Mouse (Mus musculus) heart, embryonic 14.5 days (tissue): Measurements from ENCODE around the gene Olfr91. TPM values are rescaled to one million over a fixed set of nuclear protein-coding genes. Genes with fewer than 3 reads are reported as not detected.
"Not testable (repeated sequence)": the region's sequence is repeated elsewhere in the genome, so short reads cannot be mapped to it uniquely, and the experiment has no call there.

ENCODE experiments used
- ATAC-seq: fragments of 200-750 bp; cut with Nextera tagmentation; 2 replicates; pipeline ENCODE4 v1.8.0; 2017; ENCODE audit warnings: low read depth, moderate TSS enrichment; ENCODE audit not compliant: insufficient number of reproducible peaks, insufficient read depth, low FRiP score
- H3K27ac ChIP-seq, 2 experiments: fragments of 200-500 bp in 1 of 2; fragments of 300-500 bp in 1 of 2; sonication (generic) in 1 of 2; replicated peaks in 1 of 2; 2 replicates each; pipeline ENCODE4 v1.5.1; 2012 to 2014; ENCODE audit warnings: low read depth in 2 of 2, low read length in 2 of 2, control low read depth in 1 of 2, mild to moderate bottlenecking in 1 of 2, mixed read lengths in 1 of 2; ENCODE audit not compliant: control insufficient read depth in 1 of 2, insufficient read depth in 1 of 2
- H3K27me3 ChIP-seq: fragments of 300-500 bp; sonication (generic); 2 replicates; pipeline ENCODE4 v1.6.1; 2014; ENCODE audit warnings: mild to moderate bottlenecking, low read length, control low read depth; ENCODE audit not compliant: control insufficient read depth, insufficient read depth
- H3K36me3 ChIP-seq: fragments of 300-500 bp; sonication (generic); 2 replicates; pipeline ENCODE4 v1.6.1; 2014; ENCODE audit warnings: mild to moderate bottlenecking, control low read depth, low read length, mixed read lengths; ENCODE audit not compliant: control insufficient read depth, insufficient read depth
- H3K4me1 ChIP-seq, 2 experiments: fragments of 200-500 bp in 1 of 2; fragments of 300-500 bp in 1 of 2; sonication (generic) in 1 of 2; 2 replicates each; pipeline ENCODE4 v1.6.1; 2012 to 2014; ENCODE audit warnings: low read length in 2 of 2, control low read depth in 1 of 2, mixed read lengths in 1 of 2; ENCODE audit not compliant: control insufficient read depth in 2 of 2, insufficient read depth in 2 of 2
- H3K4me2 ChIP-seq: fragments of 300-500 bp; sonication (generic); 2 replicates; pipeline ENCODE4 v1.6.1; 2014; ENCODE audit warnings: mild to moderate bottlenecking, low read length
- H3K4me3 ChIP-seq, 2 experiments: fragments of 200-500 bp in 1 of 2; fragments of 300-500 bp in 1 of 2; sonication (generic) in 1 of 2; 2 replicates each; pipeline ENCODE4 v1.5.1; 2012 to 2014; ENCODE audit warnings: low read length in 2 of 2, mild to moderate bottlenecking in 2 of 2, control low read depth in 1 of 2, low read depth in 1 of 2, moderate library complexity in 1 of 2; ENCODE audit not compliant: control insufficient read depth in 1 of 2, insufficient read depth in 1 of 2
- H3K9ac ChIP-seq: fragments of 300-500 bp; sonication (generic); 2 replicates; pipeline ENCODE4 v1.6.1; 2014; ENCODE audit warnings: mild to moderate bottlenecking, low read length
- H3K9me3 ChIP-seq: fragments of 300-500 bp; sonication (generic); 2 replicates; pipeline ENCODE4 v1.6.1; 2016; ENCODE audit warnings: low read length, control low read depth; ENCODE audit not compliant: control insufficient read depth
- WGBS: fragments of 180-500 bp; shearing (Covaris S2); extraction: QIAGEN DNeasy Blood & Tissue Kit; methylation state at CpG from one replicate; pipeline ENCODE4 v1.1.7; 2014; 5-methylcytosine and 5-hydroxymethylcytosine counted together
- polyA plus RNA-seq: library from polyadenylated mRNA; unstranded; fragments of >200 nt; fragmentation: Nextera tagmentation; extraction: Ambion mirVana; gene quantifications from 2 replicates; pipeline ENCODE4 v1.2.1, GENCODE M21; 2014

The Olfr91 gene
- polyA plus RNA-seq = not detected in 2 replicates

DNA sequence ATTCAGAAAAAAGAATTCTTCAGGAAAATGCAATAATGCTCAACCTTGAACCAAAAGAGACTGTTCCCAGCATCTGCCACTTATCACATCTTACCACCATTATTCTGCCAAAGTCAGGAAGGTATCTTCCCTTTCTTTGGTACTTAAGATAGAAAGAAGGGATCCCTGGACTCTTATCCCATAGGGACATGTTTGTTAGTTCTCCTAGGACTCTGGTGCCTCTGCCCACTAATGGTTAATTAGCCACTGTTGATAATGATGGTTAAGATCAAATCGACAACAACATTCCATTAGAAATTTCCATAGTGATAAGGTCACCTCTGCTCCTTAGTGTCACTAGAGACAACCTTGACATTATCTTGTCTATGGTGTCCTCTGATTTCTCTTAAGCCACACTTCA is at the start of gene Olfr91:
Gene Olfr91 (minus strand): TSS at position 101 of the 400 bp plus-strand sequence.
- 67% methylated on average over 1 of the region's 1 CpGs for WGBS

DNA sequence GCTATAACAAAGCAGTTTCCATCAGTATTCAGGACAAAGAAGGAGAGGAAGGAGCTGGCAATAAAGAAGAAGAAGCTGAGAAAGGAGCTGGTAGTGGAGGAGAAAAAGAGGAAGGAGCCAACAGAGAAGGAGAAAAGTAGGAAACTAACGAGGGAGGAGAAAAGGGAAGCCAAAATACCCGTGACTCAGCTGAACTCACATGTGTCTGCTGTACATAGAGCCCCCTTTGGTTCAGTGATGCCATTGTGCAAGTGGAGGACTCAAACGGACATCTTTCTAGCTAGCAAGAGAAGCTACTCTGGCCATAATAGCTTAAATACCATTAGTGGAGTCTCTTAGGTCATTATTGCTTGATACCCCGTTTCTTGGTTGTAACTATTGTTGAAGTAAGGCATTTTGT is 33.3 kb upstream of the Olfr91 start:
- not testable (repeated sequence) for H3K36me3 ChIP-seq, H3K27ac ChIP-seq, H3K4me3 ChIP-seq, H3K9ac ChIP-seq, H3K27me3 ChIP-seq, H3K9me3 ChIP-seq, H3K4me1 ChIP-seq, H3K4me2 ChIP-seq, ATAC-seq
- 61% methylated on average over 4 of the region's 4 CpGs for WGBS

More for the DNA sequence above, at the start of gene Olfr91:
- no peaks in the 10 kb centered on the region for H3K9me3 ChIP-seq
- no peak for ATAC-seq
- H3K9ac ChIP-seq = no peak within 1 kb of the TSS
- H3K4me2 ChIP-seq = no peak within 1 kb of the TSS
- H3K36me3 ChIP-seq = no peaks in the 10 kb centered on the region
- H3K27ac ChIP-seq = no peak within 1 kb of the TSS
- no peaks in the 10 kb centered on the region for H3K4me1 ChIP-seq
- H3K4me3 ChIP-seq = no peak within 1 kb of the TSS
- no peaks in the 10 kb centered on the region for H3K27me3 ChIP-seq

DNA sequence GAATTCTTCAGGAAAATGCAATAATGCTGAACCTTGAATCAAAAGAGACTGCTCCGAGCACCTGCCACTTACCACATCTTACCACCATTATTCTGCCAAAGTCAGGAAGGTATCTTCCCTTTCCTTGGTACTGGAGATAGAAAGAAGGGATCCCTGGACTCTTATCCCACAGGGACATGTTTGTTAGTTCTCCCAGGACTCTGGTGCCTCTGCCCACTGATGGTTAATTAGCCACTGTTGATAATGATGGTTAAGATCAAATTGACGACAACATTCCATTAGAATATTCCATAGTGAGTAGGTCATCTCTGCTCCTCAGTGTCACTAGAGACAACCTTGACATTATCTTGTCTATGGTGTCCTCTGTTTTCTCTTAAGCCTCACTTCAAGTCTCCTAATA is 21.9 kb upstream of the Olfr91 start, which contains the start of gene Olfr92:
Gene Olfr92 (minus strand): TSS at position 101 of the 400 bp plus-strand sequence.
- WGBS = 76% methylated on average over 2 of the region's 2 CpGs
- H3K4me2 ChIP-seq = no peak within 1 kb of the TSS

DNA sequence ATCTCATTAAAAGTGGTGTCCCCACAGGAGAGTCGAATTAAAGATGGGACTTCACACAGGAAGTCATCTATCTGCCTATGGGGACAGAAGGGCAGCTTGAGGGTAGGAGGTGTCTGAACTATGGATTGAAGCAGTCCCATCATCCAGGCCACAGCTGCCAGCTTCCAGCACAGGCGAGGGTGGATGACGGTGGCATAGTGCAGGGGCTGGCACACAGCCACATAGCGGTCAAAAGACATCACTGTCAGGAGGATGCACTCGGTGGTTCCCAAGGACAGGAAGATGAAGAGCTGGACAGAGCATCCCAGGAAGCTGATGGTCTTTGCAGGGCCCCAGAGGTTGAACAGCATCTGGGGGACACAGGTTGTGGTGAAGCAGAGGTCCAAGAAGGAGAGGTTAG is 4.8 kb downstream of the Olfr91 start:
- Histone ChIP-seq H3K27me3 (no peaks in the 10 kb centered on the region), H3K4me3 (no peak overlapping the region), H3K4me2 (no peak overlapping the region), H3K4me1 (no peaks in the 10 kb centered on the region), H3K36me3 (no peaks in the 10 kb centered on the region), H3K27ac (no peak overlapping the region), H3K9me3 (no peaks in the 10 kb centered on the region), H3K9ac (no peak overlapping the region)
- WGBS = 71% methylated on average over 5 of the region's 5 CpGs
- ATAC-seq = no peak

More for the DNA sequence above, 21.9 kb upstream of the Olfr91 start, which contains the start of gene Olfr92:
- Histone ChIP-seq H3K9ac (no peak within 1 kb of the TSS), H3K27ac (no peak within 1 kb of the TSS), H3K36me3 (no peaks in the 10 kb centered on the region), H3K27me3 (no peaks in the 10 kb centered on the region), H3K9me3 (no peaks in the 10 kb centered on the region), H3K4me1 (no peaks in the 10 kb centered on the region), H3K4me3 (no peak within 1 kb of the TSS)
- ATAC-seq = no peak

DNA sequence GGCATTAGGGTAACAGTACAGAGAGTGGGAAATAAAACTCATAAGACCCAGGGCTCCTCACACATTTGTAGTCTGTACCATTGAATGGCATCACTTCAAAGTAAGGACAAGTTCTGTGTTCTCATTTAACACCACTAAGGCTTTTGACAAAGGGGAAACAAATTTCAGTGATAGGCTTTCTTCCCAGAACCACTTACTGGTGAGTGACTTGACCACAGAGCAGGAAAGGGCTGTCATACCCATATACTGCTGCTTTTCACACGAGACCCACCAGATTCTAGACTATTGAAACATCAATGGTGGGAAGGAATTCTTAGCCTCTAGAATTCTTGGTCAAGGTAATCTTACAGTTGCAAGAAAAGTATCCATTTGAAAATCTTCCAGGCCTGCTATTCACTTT is 5.9 kb downstream of the Olfr91 start:
- H3K27ac ChIP-seq = no peak overlapping the region
- no peaks in the 10 kb centered on the region for H3K9me3 ChIP-seq
- H3K9ac ChIP-seq = no peak overlapping the region
- no peaks in the 10 kb centered on the region for H3K36me3 ChIP-seq
- ATAC-seq = no peak
- H3K4me2 ChIP-seq = no peak overlapping the region
- no peaks in the 10 kb centered on the region for H3K27me3 ChIP-seq
- WGBS = 53% methylated on average over 1 of the region's 1 CpGs
- no peak overlapping the region for H3K4me3 ChIP-seq
- H3K4me1 ChIP-seq = no peaks in the 10 kb centered on the region

DNA sequence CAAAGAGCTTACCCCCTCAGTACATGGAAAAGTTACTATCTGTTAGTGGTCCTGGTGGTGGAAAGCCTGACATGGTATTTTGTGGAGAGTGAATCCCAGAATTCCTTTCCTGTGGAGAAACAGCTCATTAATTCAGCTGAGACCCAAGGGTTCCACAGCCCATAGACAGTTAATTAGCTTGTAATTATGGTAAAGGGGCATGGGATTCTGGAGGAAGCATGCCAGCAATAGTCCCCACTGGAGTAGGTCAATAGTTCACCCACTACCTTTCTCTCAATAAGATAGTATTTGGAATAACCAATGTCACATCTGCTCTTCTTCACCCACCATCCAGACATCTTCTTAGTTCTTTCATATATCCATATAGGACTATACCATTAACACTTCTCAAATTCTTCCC is 9.7 kb downstream of the Olfr91 start, which contains the start of gene Olfr90:
Gene Olfr90 (minus strand): TSS at position 101 of the 400 bp plus-strand sequence.
- H3K27me3 ChIP-seq = no peaks in the 10 kb centered on the region
- H3K4me1 ChIP-seq = no peaks in the 10 kb centered on the region
- H3K36me3 ChIP-seq = no peaks in the 10 kb centered on the region
- no peak for ATAC-seq
- H3K27ac ChIP-seq = no peak within 1 kb of the TSS
- H3K4me2 ChIP-seq = no peak within 1 kb of the TSS
- no peak within 1 kb of the TSS for H3K4me3 ChIP-seq
- H3K9me3 ChIP-seq = no peaks in the 10 kb centered on the region
- no peak within 1 kb of the TSS for H3K9ac ChIP-seq

DNA sequence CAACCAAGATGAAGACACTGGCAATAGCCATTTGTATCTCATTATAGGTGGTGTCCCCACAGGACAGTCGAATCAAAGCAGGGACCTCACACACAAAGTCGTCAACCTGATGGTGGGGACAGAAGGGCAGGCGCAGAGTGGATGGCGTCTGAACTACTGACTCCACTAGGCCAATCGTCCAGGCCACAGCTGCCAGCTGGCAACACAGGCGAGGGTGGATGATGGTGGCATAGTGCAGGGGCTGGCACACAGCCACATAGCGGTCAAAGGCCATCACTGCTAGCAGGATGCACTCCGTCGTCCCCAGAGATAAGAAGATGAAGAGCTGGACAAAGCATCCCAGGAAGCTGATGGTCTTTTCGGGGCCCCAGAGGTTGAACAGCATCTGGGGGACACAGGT is 12.5 kb downstream of the Olfr91 start:
- Histone ChIP-seq H3K4me2 (no peak overlapping the region), H3K4me3 (no peak overlapping the region), H3K27ac (no peak overlapping the region), H3K9ac (no peak overlapping the region), H3K9me3 (no peaks in the 10 kb centered on the region), H3K4me1 (no peaks in the 10 kb centered on the region; a peak in 1 of 4 replicates), H3K36me3 (no peaks in the 10 kb centered on the region), H3K27me3 (no peaks in the 10 kb centered on the region)
- ATAC-seq = no peak
- 59% methylated on average over 10 of the region's 10 CpGs for whole genome bisulfite sequencing

DNA sequence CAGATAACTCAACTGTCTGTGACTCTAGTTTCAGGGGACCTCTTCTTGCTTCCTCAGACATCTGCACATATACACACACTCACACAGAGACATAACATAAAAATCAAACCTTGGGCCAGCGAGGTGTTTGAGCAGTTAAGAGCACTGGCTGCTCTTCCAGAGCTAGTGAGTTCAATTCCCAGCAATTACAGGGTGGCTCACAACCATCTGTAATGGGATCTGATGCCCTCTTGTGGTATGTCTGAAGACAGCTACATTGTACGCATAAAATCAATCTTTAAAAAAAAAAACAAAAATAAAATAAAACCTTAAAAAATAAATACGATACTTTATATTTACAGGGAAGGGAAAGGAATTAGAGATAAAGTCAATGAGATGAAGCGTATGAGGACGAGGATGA is 13.4 kb downstream of the Olfr91 start:
- Histone ChIP-seq H3K9ac (no peak overlapping the region), H3K36me3 (no peaks in the 10 kb centered on the region), H3K4me3 (no peak overlapping the region), H3K9me3 (no peaks in the 10 kb centered on the region), H3K27me3 (no peaks in the 10 kb centered on the region), H3K4me1 (peaks cover 0 to 4% of the 10 kb centered on the region in 2 experiments; a peak in 2 of 4 replicates), H3K27ac (no peak overlapping the region), H3K4me2 (no peak overlapping the region)
- ATAC-seq = no peak
- WGBS = 61% methylated on average over 5 of the region's 5 CpGs
